Mouse (Mus musculus) skeletal muscle tissue, adult 2 months (tissue): Measurements from ENCODE around the gene Dclk1.
"Not testable (repeated sequence)": the region's sequence is repeated elsewhere in the genome, so short reads cannot be mapped to it uniquely, and the experiment has no call there.

ENCODE experiments used
- DNase-seq: peaks from one replicate; pipeline ENCODE4 v3.0.0-alpha.2; 2012; ENCODE audit warnings: low read depth, low spot score

Gene Dclk1

GRCm38 (mm10) chr3:55241730-55242421 is at the start of gene Dclk1:
Dclk1 (plus strand) TSS chr3:55242364.
- peak; percentile 75 for DNase-seq

GRCm38 (mm10) chr3:55193351-55193750 is 48.8 kb upstream of the Dclk1 start:
- no peak for DNase-seq

GRCm38 (mm10) chr3:55194792-55195191 is 47.4 kb upstream of the Dclk1 start:
- DNase-seq: no peak

GRCm38 (mm10) chr3:55195581-55196327 is 46.4 kb upstream of the Dclk1 start:
- DNase-seq: peak; percentile 27

- DNase-seq: no peak
Observed at GRCm38 (mm10) chr3:55196328-55196710, 45.8 kb upstream of the Dclk1 start.

GRCm38 (mm10) chr3:55203621-55204020 is 38.5 kb upstream of the Dclk1 start:
- not testable (repeated sequence) for DNase-seq

- DNase-seq: no peak
Observed at GRCm38 (mm10) chr3:55206413-55206812, 35.8 kb upstream of the Dclk1 start.

GRCm38 (mm10) chr3:55207665-55208064 is 34.5 kb upstream of the Dclk1 start:
- no peak for DNase-seq

GRCm38 (mm10) chr3:55212254-55212653 is 29.9 kb upstream of the Dclk1 start:
- DNase-seq: no peak

- no peak for DNase-seq
Observed at GRCm38 (mm10) chr3:55213785-55214184, 28.4 kb upstream of the Dclk1 start.

- no peak for DNase-seq
Observed at GRCm38 (mm10) chr3:55214413-55214812, 27.8 kb upstream of the Dclk1 start.

GRCm38 (mm10) chr3:55222502-55222901 is 19.7 kb upstream of the Dclk1 start:
- no peak for DNase-seq

GRCm38 (mm10) chr3:55223862-55224261 is 18.3 kb upstream of the Dclk1 start:
- DNase-seq: no peak

GRCm38 (mm10) chr3:55226501-55227213 is 15.5 kb upstream of the Dclk1 start:
- peak; percentile 45 for DNase-seq

- DNase-seq: no peak
Observed at GRCm38 (mm10) chr3:55227214-55227581, 15.0 kb upstream of the Dclk1 start.

- peak; percentile 75 for DNase-seq
Observed at GRCm38 (mm10) chr3:55242422-55243055, 375 bp downstream of the Dclk1 start.

GRCm38 (mm10) chr3:55243056-55243471 is 900 bp downstream of the Dclk1 start:
- no peak for DNase-seq

- DNase-seq: no peak
Observed at GRCm38 (mm10) chr3:55244087-55244486, 1.9 kb downstream of the Dclk1 start.

- no peak for DNase-seq
Observed at GRCm38 (mm10) chr3:55246618-55247272, 4.6 kb downstream of the Dclk1 start.

GRCm38 (mm10) chr3:55248048-55248447 is 5.9 kb downstream of the Dclk1 start:
- no peak for DNase-seq

GRCm38 (mm10) chr3:55248508-55248907 is 6.3 kb downstream of the Dclk1 start:
- DNase-seq: no peak
